Mouse (Mus musculus) G1E (cell line): ENCODE measurements around the gene Fam133b.

ENCODE experiments used
- CTCF ChIP-seq: IDR thresholded peaks from 2 replicates; pipeline ENCODE4 v1.5.1; 2012; ENCODE audit warnings: low read depth, low read length, inconsistent platforms, mixed read lengths
- GATA1 ChIP-seq: IDR thresholded peaks from 2 replicates; pipeline ENCODE4 v1.6.1; 2012; ENCODE audit warnings: borderline replicate concordance, low read length, inconsistent platforms, mixed read lengths
- TAL1 ChIP-seq: conservative IDR thresholded peaks from 2 replicates; pipeline ENCODE4 v1.6.1; 2012; ENCODE audit warnings: low read depth, low read length, inconsistent platforms, mixed read lengths

- TF ChIP-seq TAL1 (no peak), CTCF (no peak), GATA1 (no peak)
Observed at GRCm38 (mm10) chr5:3541871-3542270, 1.8 kb upstream of the Fam133b start.
